Mouse (Mus musculus) gonadal fat pad, adult 2 months (tissue): Measurements from ENCODE around the gene Gm20809. TPM values are rescaled to one million over a fixed set of nuclear protein-coding genes. Genes with fewer than 3 reads are reported as not detected.
"Not testable (repeated sequence)": the region's sequence is repeated elsewhere in the genome, so short reads cannot be mapped to it uniquely, and the experiment has no call there.

Experiments
- DNase-seq: peaks from one replicate; pipeline ENCODE4 v3.0.0-alpha.2; 2012; ENCODE audit warnings: low read depth
- polyA plus RNA-seq: library from polyadenylated mRNA; depleted of rRNA; stranded (reverse); fragments of >200 nt; gene quantifications from 2 replicates; pipeline ENCODE4 v1.2.3, GENCODE M21; 2012; rRNA removed

Gene Gm20809
- not detected in 2 replicates for polyA plus RNA-seq

DNA sequence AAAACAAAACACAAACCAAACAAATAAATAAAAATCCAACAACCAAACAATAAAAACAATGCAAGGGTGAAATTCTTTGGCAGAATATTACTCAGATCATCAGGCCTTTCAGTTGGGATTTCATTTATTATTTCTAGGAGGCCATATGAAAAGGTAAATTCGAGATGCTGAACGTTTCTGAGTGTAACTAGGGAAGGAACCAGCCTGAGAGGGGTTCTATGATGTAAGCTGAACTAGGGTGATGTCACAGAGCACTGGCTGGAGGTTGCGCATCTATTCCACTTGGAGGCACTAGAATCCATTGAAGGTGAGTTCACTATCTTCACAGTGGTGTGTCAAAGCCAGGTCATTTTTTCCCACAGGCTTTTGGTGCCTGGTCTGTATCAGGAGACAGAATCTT is at the start of gene Gm20809:
Gene Gm20809 (plus strand): TSS at position 301 of the 400 bp plus-strand sequence.
- DNase-seq = not testable (repeated sequence)
